Mouse (Mus musculus) thymus, adult 2 months (tissue): ENCODE results near the gene Gm49510.

Source experiments
- CTCF ChIP-seq: fragments of 200-500 bp; IDR thresholded peaks from 2 replicates; pipeline ENCODE4 v1.5.1; 2012; ENCODE audit warnings: mild to moderate bottlenecking, control low read depth, low read length, moderate library complexity, borderline replicate concordance; ENCODE audit not compliant: control insufficient read depth, poor library complexity, insufficient read depth; ENCODE audit errors: extremely low read depth
- POLR2A ChIP-seq: fragments of 200-500 bp; IDR thresholded peaks from 2 replicates; pipeline ENCODE4 v1.6.1; 2012; ENCODE audit warnings: mild to moderate bottlenecking, low read length, control low read depth, moderate library complexity; ENCODE audit not compliant: control insufficient read depth, poor library complexity, insufficient read depth; ENCODE audit errors: extremely low read depth

GRCm38 (mm10) chr15:78894726-78895125 is 4.7 kb upstream of the Gm49510 start:
- no peak for TF ChIP-seq CTCF
- TF ChIP-seq POLR2A = no peak
